Mouse (Mus musculus) intestine, embryonic 15.5 days (tissue): ENCODE measurements around the gene Armc2. TPM values are rescaled to one million over a fixed set of nuclear protein-coding genes. Genes with fewer than 3 reads are reported as not detected.

ENCODE experiments used
- ATAC-seq: fragments of 200-750 bp; cut with Nextera tagmentation; 2 replicates; pipeline ENCODE4 v1.8.0; 2017; ENCODE audit warnings: moderate TSS enrichment, moderate library complexity
- H3K27ac ChIP-seq: fragments of 300-500 bp; sonication (generic); 2 replicates; pipeline ENCODE4 v1.5.1; 2015; ENCODE audit warnings: mild to moderate bottlenecking, inconsistent platforms
- H3K27me3 ChIP-seq: fragments of 300-500 bp; sonication (generic); replicated peaks from 2 replicates; pipeline ENCODE4 v1.6.1; 2015; ENCODE audit warnings: inconsistent platforms
- H3K36me3 ChIP-seq: fragments of 300-500 bp; sonication (generic); 2 replicates; pipeline ENCODE4 v1.6.1; 2015; ENCODE audit warnings: inconsistent platforms
- H3K4me1 ChIP-seq: fragments of 300-500 bp; sonication (generic); replicated peaks from 2 replicates; pipeline ENCODE4 v1.6.1; 2015; ENCODE audit warnings: inconsistent platforms
- H3K4me2 ChIP-seq: fragments of 300-500 bp; sonication (generic); replicated peaks from 2 replicates; pipeline ENCODE4 v1.6.1; 2015; ENCODE audit warnings: mild to moderate bottlenecking, inconsistent platforms
- H3K4me3 ChIP-seq: fragments of 300-500 bp; sonication (generic); replicated peaks from 2 replicates; pipeline ENCODE4 v1.5.1; 2015; ENCODE audit warnings: inconsistent platforms
- H3K9ac ChIP-seq: fragments of 300-500 bp; sonication (generic); 2 replicates; pipeline ENCODE4 v1.6.1; 2015; ENCODE audit warnings: inconsistent platforms
- H3K9me3 ChIP-seq: fragments of 300-500 bp; sonication (generic); 2 replicates; pipeline ENCODE4 v1.6.1; 2016; ENCODE audit warnings: inconsistent platforms
- WGBS: fragments of 180-500 bp; shearing (Covaris S2); methylation state at CpG from one replicate; pipeline ENCODE4 v1.1.7; 2015; 5-methylcytosine and 5-hydroxymethylcytosine counted together
- polyA plus RNA-seq: library from polyadenylated mRNA; unstranded; fragments of >200 nt; fragmentation: Nextera tagmentation; extraction: Ambion mirVana; gene quantifications from 2 replicates; pipeline ENCODE4 v1.2.1, GENCODE M21; 2015

Gene Armc2
- polyA plus RNA-seq, 1 experiment from 2014 or later, result 2.1 TPM

DNA sequence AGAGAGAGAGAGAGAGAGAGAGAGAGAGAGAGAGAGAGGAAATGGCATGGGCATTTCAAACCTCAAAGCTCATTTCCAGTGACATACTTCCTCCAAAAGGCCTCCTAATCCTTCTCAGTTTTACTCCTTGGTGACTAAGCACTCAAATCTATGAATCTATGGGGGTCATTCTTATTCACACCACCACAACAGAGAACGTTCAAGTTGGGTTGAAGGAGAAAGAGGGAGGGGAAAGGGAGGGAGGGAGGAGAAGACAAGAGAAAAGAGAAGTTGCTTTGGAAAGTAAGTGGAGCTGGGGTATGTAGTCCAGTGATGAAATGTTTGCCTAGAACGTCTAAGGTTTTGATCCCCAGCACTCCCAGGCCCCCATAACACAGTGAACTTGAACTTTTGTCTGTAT is 148.1 kb downstream of the Armc2 start:
- H3K4me2 ChIP-seq, result no peak overlapping the region
- no peaks in the 10 kb centered on the region for H3K9me3 ChIP-seq
- H3K4me3 ChIP-seq, result no peak overlapping the region
- WGBS, result 43% methylated on average over 2 of the region's 2 CpGs
- no peak overlapping the region for H3K9ac ChIP-seq
- H3K27ac ChIP-seq, result no peak overlapping the region
- no peak for ATAC-seq
- H3K36me3 ChIP-seq, result no peaks in the 10 kb centered on the region
- H3K4me1 ChIP-seq, result 0 out of 2 replicates have a peak, but pooled peaks cover 2% of the 10 kb centered on the region
- no peaks in the 10 kb centered on the region for H3K27me3 ChIP-seq

DNA sequence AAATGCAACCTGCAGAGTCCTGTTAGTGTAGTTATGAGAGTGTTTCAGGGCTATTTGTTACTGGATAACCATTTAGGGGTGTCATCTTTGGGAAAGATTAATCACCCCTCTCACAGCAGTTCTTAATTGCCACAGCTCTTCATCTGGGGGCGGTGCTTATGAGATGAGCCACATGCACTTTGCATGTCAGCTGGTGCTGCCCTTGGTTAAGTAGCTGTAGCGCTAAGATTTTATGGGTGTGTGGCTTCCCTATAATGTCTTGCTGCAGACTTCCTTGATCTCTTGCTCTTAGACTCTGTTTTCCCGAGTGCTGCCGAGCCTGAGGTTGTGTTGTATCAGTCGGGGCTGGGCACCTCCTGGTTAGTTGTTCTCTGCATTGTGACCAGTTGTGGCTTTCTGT is 150.3 kb downstream of the Armc2 start:
- H3K9ac ChIP-seq, result no peak overlapping the region
- H3K36me3 ChIP-seq, result no peaks in the 10 kb centered on the region
- no peak overlapping the region for H3K27ac ChIP-seq
- no peaks in the 10 kb centered on the region for H3K27me3 ChIP-seq
- ATAC-seq, result no peak
- no peak overlapping the region for H3K4me3 ChIP-seq
- WGBS, result 71% methylated on average over 5 of the region's 5 CpGs
- no peaks in the 10 kb centered on the region for H3K9me3 ChIP-seq
- 0 out of 2 replicates have a peak, but pooled peaks cover 2% of the 10 kb centered on the region for H3K4me1 ChIP-seq
- no peak overlapping the region for H3K4me2 ChIP-seq

DNA sequence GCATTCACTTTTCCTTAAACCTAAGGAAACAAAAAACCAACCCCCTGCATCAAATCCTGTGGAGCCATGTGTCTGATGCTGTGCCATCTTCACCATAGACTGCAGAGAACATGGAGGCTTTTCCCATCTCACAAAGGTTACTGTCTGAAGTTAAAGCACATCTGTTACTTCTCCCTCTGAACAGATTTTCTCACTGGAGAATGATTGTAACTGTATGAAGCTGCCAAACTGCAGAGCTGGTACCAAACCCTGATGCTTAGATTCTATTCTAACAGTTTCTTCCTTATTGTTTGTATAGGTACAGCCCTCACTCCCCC is 151.4 kb downstream of the Armc2 start:
- Histone ChIP-seq H3K4me3 (no peak overlapping the region), H3K9me3 (no peaks in the 10 kb centered on the region), H3K27ac (no peak overlapping the region), H3K9ac (no peak overlapping the region), H3K4me1 (0 out of 2 replicates have a peak, but pooled peaks cover 2% of the 10 kb centered on the region), H3K27me3 (no peaks in the 10 kb centered on the region), H3K4me2 (no peak overlapping the region), H3K36me3 (no peaks in the 10 kb centered on the region)
- ATAC-seq, result no peak

DNA sequence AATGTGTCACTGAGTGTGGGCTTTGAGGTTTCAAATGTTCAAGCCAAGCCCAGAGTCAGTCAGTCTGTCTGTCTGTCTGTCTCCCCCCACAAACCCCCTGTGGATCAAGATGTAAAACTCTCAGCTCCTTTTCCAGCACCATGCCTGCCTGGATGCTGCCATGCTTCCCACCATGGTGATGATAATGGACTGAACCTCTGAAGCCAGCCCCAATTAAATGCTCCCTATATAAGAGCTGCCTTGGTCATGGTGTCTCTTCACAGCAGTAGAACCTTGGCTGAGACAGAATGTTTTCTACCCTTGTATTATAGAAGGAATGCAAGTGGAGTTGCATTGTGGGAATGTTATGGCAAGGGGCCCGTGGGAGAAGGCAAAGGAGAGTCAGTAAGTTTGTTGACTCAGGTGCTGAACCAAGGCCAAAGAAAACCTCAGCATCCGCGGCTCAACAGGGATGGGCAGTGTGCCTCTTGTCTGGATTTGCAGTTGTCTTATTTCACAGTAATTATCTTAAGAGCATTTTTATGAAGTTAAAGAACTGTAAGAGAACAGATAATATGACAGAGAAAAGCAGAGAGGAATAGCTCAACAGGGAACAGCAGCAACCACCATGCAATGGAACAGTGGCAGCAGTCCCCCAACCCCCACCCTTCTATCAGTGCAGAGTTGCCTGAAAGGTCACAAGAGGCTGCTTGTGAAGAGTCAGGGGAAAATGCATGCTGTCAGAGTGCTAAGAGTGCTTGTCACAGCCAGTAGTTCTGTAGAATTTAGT is 152.0 kb downstream of the Armc2 start:
- Histone ChIP-seq H3K27me3 (no peaks in the 10 kb centered on the region), H3K4me3 (no peak overlapping the region), H3K9me3 (no peaks in the 10 kb centered on the region), H3K4me1 (0 out of 2 replicates have a peak, but pooled peaks cover 2% of the 10 kb centered on the region), H3K36me3 (no peaks in the 10 kb centered on the region), H3K4me2 (no peak overlapping the region), H3K9ac (no peak overlapping the region), H3K27ac (no peak overlapping the region)
- 40% methylated on average over 3 of the region's 3 CpGs for WGBS
- no peak for ATAC-seq

Other genes with a start within 250 kb of the Armc2 start
- 17.4 and 19.4 TPM in 2 replicates for gene Cep57l1, start 208.6 kb downstream of the Armc2 start, polyA plus RNA-seq
- gene Sesn1, start 208.5 kb downstream of the Armc2 start, polyA plus RNA-seq, result 29.3 and 31.7 TPM in 2 replicates